Mouse (Mus musculus): Measurements from ENCODE around the gene Sit1. TPM values are rescaled to one million over a fixed set of nuclear protein-coding genes. Genes with fewer than 3 reads are reported as not detected.
A peak's percentile ranks its signal among the peaks of the same experiment; 100 is the strongest.

Gene Sit1
- polyA plus RNA-seq, 1 experiment: not detected

- Histone ChIP-seq H3K4me1 (ENCODE audit: control insufficient read depth, insufficient read depth, low read length) (peaks cover 5% of the 10 kb centered on the region), H3K27ac (ENCODE audit: control insufficient read depth, insufficient read depth, low read depth, low read length, poor library complexity) (peak overlapping the region; percentile 83), H3K4me3 (replicated peaks; ENCODE audit: control insufficient read depth, low read depth, low read length) (no peak overlapping the region)
- no peak for TF ChIP-seq CTCF (IDR thresholded peaks at IDR 0.05; ENCODE audit: control insufficient read depth, insufficient read depth, low read length)
- TF ChIP-seq POLR2A (IDR thresholded peaks at IDR 0.05; ENCODE audit: borderline replicate concordance, control insufficient read depth, low read depth, low read length): no peak
- WGBS: 2% methylated on average over 4 of the region's 4 CpGs
Measured at GRCm38 (mm10) chr4:43456470-43456869, 27.1 kb downstream of the Sit1 start.

- peak within 1 kb of the TSS; percentile 78 for H3K27ac ChIP-seq (ENCODE audit: control insufficient read depth, insufficient read depth, low read depth, low read length, poor library complexity)
- 5% methylated on average over 20 of the region's 20 CpGs for WGBS
Measured at GRCm38 (mm10) chr4:43454041-43454836, 29.3 kb downstream of the Sit1 start, which contains the start of gene Cd72. Gene Cd72 (minus strand): TSS chr4:43454628.

GRCm38 (mm10) chr4:43453413-43453812 lies 30.1 kb downstream of the Sit1 start:
- Histone ChIP-seq H3K27ac (ENCODE audit: control insufficient read depth, insufficient read depth, low read depth, low read length, poor library complexity) (peak overlapping the region; percentile 78), H3K4me3 (replicated peaks; ENCODE audit: control insufficient read depth, low read depth, low read length) (peak overlapping the region; percentile 65), H3K4me1 (ENCODE audit: control insufficient read depth, insufficient read depth, low read length) (peaks cover 5% of the 10 kb centered on the region)
- TF ChIP-seq POLR2A (IDR thresholded peaks at IDR 0.05; ENCODE audit: borderline replicate concordance, control insufficient read depth, low read depth, low read length) (no peak), CTCF (IDR thresholded peaks at IDR 0.05; ENCODE audit: control insufficient read depth, insufficient read depth, low read length) (no peak)
- WGBS: 0% methylated on average over 18 of the region's 18 CpGs

More at GRCm38 (mm10) chr4:43454041-43454836, 29.3 kb downstream of the Sit1 start, which contains the start of gene Cd72:
- no peak for TF ChIP-seq CTCF (IDR thresholded peaks at IDR 0.05; ENCODE audit: control insufficient read depth, insufficient read depth, low read length)
- TF ChIP-seq POLR2A (IDR thresholded peaks at IDR 0.05; ENCODE audit: borderline replicate concordance, control insufficient read depth, low read depth, low read length): peak; percentile 31; the same call in 1 of the 2 replicates
- H3K4me1 ChIP-seq (ENCODE audit: control insufficient read depth, insufficient read depth, low read length): peaks cover 5% of the 10 kb centered on the region
- peak within 1 kb of the TSS; percentile 65 for H3K4me3 ChIP-seq (replicated peaks; ENCODE audit: control insufficient read depth, low read depth, low read length)

- Histone ChIP-seq H3K27ac (ENCODE audit: control insufficient read depth, insufficient read depth, low read depth, low read length, poor library complexity) (no peak overlapping the region), H3K4me1 (ENCODE audit: control insufficient read depth, insufficient read depth, low read length) (peaks cover 4% of the 10 kb centered on the region), H3K4me3 (replicated peaks; ENCODE audit: control insufficient read depth, low read depth, low read length) (no peak overlapping the region)
- no peak for TF ChIP-seq POLR2A (IDR thresholded peaks at IDR 0.05; ENCODE audit: borderline replicate concordance, control insufficient read depth, low read depth, low read length)
- TF ChIP-seq CTCF (IDR thresholded peaks at IDR 0.05; ENCODE audit: control insufficient read depth, insufficient read depth, low read length): no peak
- WGBS: 69% methylated on average over 11 of the region's 11 CpGs
Measured at GRCm38 (mm10) chr4:43452315-43452714, 31.2 kb downstream of the Sit1 start.

GRCm38 (mm10) chr4:43448554-43448953 lies 35.0 kb downstream of the Sit1 start:
- H3K4me1 ChIP-seq (ENCODE audit: control insufficient read depth, insufficient read depth, low read length): no peaks in the 10 kb centered on the region; the same call in 1 of the 2 replicates
- TF ChIP-seq POLR2A (IDR thresholded peaks at IDR 0.05; ENCODE audit: borderline replicate concordance, control insufficient read depth, low read depth, low read length): no peak
- no peak for TF ChIP-seq CTCF (IDR thresholded peaks at IDR 0.05; ENCODE audit: control insufficient read depth, insufficient read depth, low read length)
- H3K27ac ChIP-seq (ENCODE audit: control insufficient read depth, insufficient read depth, low read depth, low read length, poor library complexity): no peak overlapping the region
- whole genome bisulfite sequencing: 89% methylated on average over 3 of the region's 3 CpGs
- no peak overlapping the region for H3K4me3 ChIP-seq (replicated peaks; ENCODE audit: control insufficient read depth, low read depth, low read length)

GRCm38 (mm10) chr4:43447251-43447650 lies 36.3 kb downstream of the Sit1 start:
- Histone ChIP-seq H3K4me1 (ENCODE audit: control insufficient read depth, insufficient read depth, low read length) (no peaks in the 10 kb centered on the region; the same call in 1 of the 2 replicates), H3K27ac (ENCODE audit: control insufficient read depth, insufficient read depth, low read depth, low read length, poor library complexity) (no peak overlapping the region), H3K4me3 (replicated peaks; ENCODE audit: control insufficient read depth, low read depth, low read length) (no peak overlapping the region)
- TF ChIP-seq CTCF (IDR thresholded peaks at IDR 0.05; ENCODE audit: control insufficient read depth, insufficient read depth, low read length) (no peak), POLR2A (IDR thresholded peaks at IDR 0.05; ENCODE audit: borderline replicate concordance, control insufficient read depth, low read depth, low read length) (no peak)
- 74% methylated on average over 13 of the region's 13 CpGs for WGBS

- no peaks in the 10 kb centered on the region for H3K4me1 ChIP-seq (ENCODE audit: control insufficient read depth, insufficient read depth, low read length)
- H3K4me3 ChIP-seq (replicated peaks; ENCODE audit: control insufficient read depth, low read depth, low read length): peak overlapping the region; percentile 54
- WGBS: 2% methylated on average over 28 of the region's 28 CpGs
- H3K27ac ChIP-seq (ENCODE audit: control insufficient read depth, insufficient read depth, low read depth, low read length, poor library complexity): peak overlapping the region; percentile 79; the same call in 1 of the 2 replicates
- TF ChIP-seq CTCF (IDR thresholded peaks at IDR 0.05; ENCODE audit: control insufficient read depth, insufficient read depth, low read length) (no peak), POLR2A (IDR thresholded peaks at IDR 0.05; ENCODE audit: borderline replicate concordance, control insufficient read depth, low read depth, low read length) (no peak)
Measured at GRCm38 (mm10) chr4:43443511-43443910, 40.0 kb downstream of the Sit1 start.

- Histone ChIP-seq H3K4me3 (replicated peaks; ENCODE audit: control insufficient read depth, low read depth, low read length) (peak overlapping the region; percentile 75), H3K27ac (ENCODE audit: control insufficient read depth, insufficient read depth, low read depth, low read length, poor library complexity) (peak overlapping the region; percentile 79), H3K4me1 (ENCODE audit: control insufficient read depth, insufficient read depth, low read length) (no peaks in the 10 kb centered on the region)
- TF ChIP-seq CTCF (IDR thresholded peaks at IDR 0.05; ENCODE audit: control insufficient read depth, insufficient read depth, low read length): no peak
- TF ChIP-seq POLR2A (IDR thresholded peaks at IDR 0.05; ENCODE audit: borderline replicate concordance, control insufficient read depth, low read depth, low read length): peak; percentile 34; the same call in 1 of the 2 replicates
- WGBS: under 1% methylated on average over 88 of the region's 88 CpGs
Measured at GRCm38 (mm10) chr4:43442456-43443361, 40.8 kb downstream of the Sit1 start.
